Mouse (Mus musculus): ENCODE results near the gene Dolpp1. TPM values are rescaled to one million over a fixed set of nuclear protein-coding genes. Genes with fewer than 3 reads are reported as not detected.

Dolpp1 gene
- total and polyA plus RNA-seq, 3 experiments = 17.9 to 22.3 (median 19.2) TPM

GRCm38 (mm10) chr2:30395757-30396156, 3.7 kb downstream of the Dolpp1 start:
- Histone ChIP-seq H3K27me3 (replicated peaks) (no peaks in the 10 kb centered on the region), H3K4me3 (replicated peaks in 1 of 3; ENCODE audit: low read depth in 2 of 3, low read length in 2 of 3, poor library complexity in 1 of 3) (no peak overlapping the region), H3K4me1 (ENCODE audit: control insufficient read depth in 1 of 2, insufficient read depth in 2 of 2) (peaks cover 9 to 23% of the 10 kb centered on the region in 2 experiments), H3K9me3 (replicated peaks; ENCODE audit: low read length) (no peaks in the 10 kb centered on the region), H3K9ac (ENCODE audit: insufficient read depth, low read depth) (no peak overlapping the region), H3K79me2 (replicated peaks; ENCODE audit: control insufficient read depth, extremely low read depth, insufficient read depth, poor library complexity, severe bottlenecking) (0 out of 2 replicates have a peak, but pooled peaks cover 3% of the 10 kb centered on the region), H3K27ac (ENCODE audit: insufficient read depth, low read depth) (no peak overlapping the region), H3K4me2 (ENCODE audit: insufficient read depth, low read depth, poor library complexity, severe bottlenecking) (no peak overlapping the region), H3K36me3 (replicated peaks in 1 of 2; ENCODE audit: control insufficient read depth in 1 of 2, insufficient read depth in 1 of 2, low read length in 1 of 2) (peaks cover 37 to 69% of the 10 kb centered on the region in 2 experiments)
- dilution Hi-C loops (cut with MboI; ENCODE audit: extremely low pct_ligation_motif_present, extremely low pct_unique_long_range_greater_than_20kb, low sequenced_read_pairs) (no loop called here), in situ Hi-C loops (cut with MboI; ENCODE audit: low pct_ligation_motif_present, low pct_unique_long_range_greater_than_20kb, low sequenced_read_pairs) (no loop called here)
- DNase-seq (ENCODE audit: extremely low read depth) = no peak
- TF ChIP-seq PAX5 (IDR thresholded peaks at IDR 0.05; ENCODE audit: low read length) = no peak
- TF ChIP-seq KAT2A (IDR thresholded peaks at IDR 0.05; ENCODE audit: insufficient replicate concordance, low read length) = no peak
- no peak for TF ChIP-seq MXI1 (IDR thresholded peaks at IDR 0.05; ENCODE audit: low read depth, low read length)
- TF ChIP-seq ZNF384 (IDR thresholded peaks at IDR 0.05; ENCODE audit: low read depth, low read length) = no peak
- no peak for TF ChIP-seq SMC3 (IDR thresholded peaks at IDR 0.05; ENCODE audit: low read depth, low read length)
- TF ChIP-seq UBTF (IDR thresholded peaks at IDR 0.05; ENCODE audit: low read depth, low read length) = no peak
- TF ChIP-seq JUN (IDR thresholded peaks at IDR 0.05; ENCODE audit: insufficient read depth, low read depth, low read length) = no peak
- TF ChIP-seq MYC (IDR thresholded peaks at IDR 0.05; ENCODE audit: low read depth, low read length) = no peak
- no peak for TF ChIP-seq BHLHE40 (IDR thresholded peaks at IDR 0.05; ENCODE audit: low read depth, low read length)
- no peak for TF ChIP-seq ZMIZ1 (IDR thresholded peaks at IDR 0.05; ENCODE audit: low read depth, low read length)
- no peak for TF ChIP-seq EP300 (IDR thresholded peaks at IDR 0.05; ENCODE audit: low read length)
- TF ChIP-seq GABPA (IDR thresholded peaks at IDR 0.05; ENCODE audit: insufficient replicate concordance, low read depth, low read length) = no peak
- no peak for TF ChIP-seq USF1 (IDR thresholded peaks at IDR 0.05; ENCODE audit: low read depth, low read length)
- TF ChIP-seq CTCF (conservative IDR thresholded peaks at IDR 0.05 in 1 of 2, IDR thresholded peaks at IDR 0.05 in 1 of 2; ENCODE audit: low read depth in 2 of 2, low read length in 2 of 2) = no peak
- TF ChIP-seq POLR2AphosphoS2 (IDR thresholded peaks at IDR 0.05; ENCODE audit: low read depth, low read length) = no peak

GRCm38 (mm10) chr2:30396246-30396645, 4.2 kb downstream of the Dolpp1 start:
- Histone ChIP-seq H3K27me3 (replicated peaks) (no peaks in the 10 kb centered on the region), H3K9ac (ENCODE audit: insufficient read depth, low read depth) (no peak overlapping the region), H3K4me1 (ENCODE audit: control insufficient read depth in 1 of 2, insufficient read depth in 2 of 2) (peaks cover 9 to 19% of the 10 kb centered on the region in 2 experiments), H3K27ac (ENCODE audit: insufficient read depth, low read depth) (no peak overlapping the region), H3K9me3 (replicated peaks; ENCODE audit: low read length) (no peaks in the 10 kb centered on the region), H3K36me3 (replicated peaks in 1 of 2; ENCODE audit: control insufficient read depth in 1 of 2, insufficient read depth in 1 of 2, low read length in 1 of 2) (peaks cover 40 to 74% of the 10 kb centered on the region in 2 experiments), H3K4me3 (replicated peaks in 1 of 3; ENCODE audit: low read depth in 2 of 3, low read length in 2 of 3, poor library complexity in 1 of 3) (no peak overlapping the region), H3K79me2 (replicated peaks; ENCODE audit: control insufficient read depth, extremely low read depth, insufficient read depth, poor library complexity, severe bottlenecking) (0 out of 2 replicates have a peak, but pooled peaks cover 3% of the 10 kb centered on the region), H3K4me2 (ENCODE audit: insufficient read depth, low read depth, poor library complexity, severe bottlenecking) (no peak overlapping the region)
- no peak for DNase-seq (ENCODE audit: extremely low read depth)
- dilution Hi-C loops (cut with MboI; ENCODE audit: extremely low pct_ligation_motif_present, extremely low pct_unique_long_range_greater_than_20kb, low sequenced_read_pairs) = no loop called here
- no peak for TF ChIP-seq MYC (IDR thresholded peaks at IDR 0.05; ENCODE audit: low read depth, low read length)
- no peak for TF ChIP-seq BHLHE40 (IDR thresholded peaks at IDR 0.05; ENCODE audit: low read depth, low read length)
- TF ChIP-seq HCFC1 (IDR thresholded peaks at IDR 0.05; ENCODE audit: low read depth, low read length) = no peak
- no peak for TF ChIP-seq GABPA (IDR thresholded peaks at IDR 0.05; ENCODE audit: insufficient replicate concordance, low read depth, low read length)
- no peak for TF ChIP-seq TBP (conservative IDR thresholded peaks at IDR 0.05; ENCODE audit: low read depth, low read length)
- TF ChIP-seq CTCF (conservative IDR thresholded peaks at IDR 0.05 in 1 of 2, IDR thresholded peaks at IDR 0.05 in 1 of 2; ENCODE audit: low read depth in 2 of 2, low read length in 2 of 2) = no peak
- no peak for TF ChIP-seq ELF1 (IDR thresholded peaks at IDR 0.05; ENCODE audit: low read depth, low read length)
- TF ChIP-seq JUND (conservative IDR thresholded peaks at IDR 0.05; ENCODE audit: low read depth, low read length) = no peak
- no peak for TF ChIP-seq RCOR1 (conservative IDR thresholded peaks at IDR 0.05; ENCODE audit: low read depth, low read length)
- TF ChIP-seq ZMIZ1 (IDR thresholded peaks at IDR 0.05; ENCODE audit: low read depth, low read length) = no peak
- no peak for TF ChIP-seq UBTF (IDR thresholded peaks at IDR 0.05; ENCODE audit: low read depth, low read length)
- no peak for TF ChIP-seq CHD1 (IDR thresholded peaks at IDR 0.05; ENCODE audit: low read depth, low read length)
- TF ChIP-seq ZNF384 (IDR thresholded peaks at IDR 0.05; ENCODE audit: low read depth, low read length) = no peak
- TF ChIP-seq TCF12 (IDR thresholded peaks at IDR 0.05; ENCODE audit: low read depth, low read length) = no peak
- in situ Hi-C loops (cut with MboI; ENCODE audit: low pct_ligation_motif_present, low pct_unique_long_range_greater_than_20kb, low sequenced_read_pairs) = no loop called here
